Mouse (Mus musculus) midbrain, embryonic 15.5 days (tissue): Measurements from ENCODE around the gene Apoa5. TPM values are rescaled to one million over a fixed set of nuclear protein-coding genes. Genes with fewer than 3 reads are reported as not detected.

Experiments
- ATAC-seq: fragments of 200-750 bp; cut with Nextera tagmentation; replicated peaks from 2 replicates; pipeline ENCODE4 v1.8.0; 2017; ENCODE audit warnings: moderate TSS enrichment
- H3K27ac ChIP-seq: fragments of 300-500 bp; sonication (generic); 2 replicates; pipeline ENCODE4 v1.5.1; 2015; ENCODE audit warnings: mild to moderate bottlenecking, inconsistent platforms
- H3K27me3 ChIP-seq: fragments of 300-500 bp; sonication (generic); replicated peaks from 2 replicates; pipeline ENCODE4 v1.6.1; 2015; ENCODE audit warnings: inconsistent platforms
- H3K36me3 ChIP-seq: fragments of 300-500 bp; sonication (generic); replicated peaks from 2 replicates; pipeline ENCODE4 v1.6.1; 2015; ENCODE audit warnings: inconsistent platforms
- H3K4me1 ChIP-seq: fragments of 300-500 bp; sonication (generic); 2 replicates; pipeline ENCODE4 v1.6.1; 2015; ENCODE audit warnings: inconsistent platforms
- H3K4me2 ChIP-seq: fragments of 300-500 bp; sonication (generic); 2 replicates; pipeline ENCODE4 v1.6.1; 2015; ENCODE audit warnings: inconsistent platforms, mild to moderate bottlenecking, moderate library complexity
- H3K4me3 ChIP-seq: fragments of 300-500 bp; sonication (generic); 2 replicates; pipeline ENCODE4 v1.5.1; 2015; ENCODE audit warnings: mild to moderate bottlenecking, inconsistent platforms
- H3K9ac ChIP-seq: fragments of 300-500 bp; sonication (generic); 2 replicates; pipeline ENCODE4 v1.6.1; 2015; ENCODE audit warnings: mild to moderate bottlenecking, inconsistent platforms
- H3K9me3 ChIP-seq: fragments of 300-500 bp; sonication (generic); 2 replicates; pipeline ENCODE4 v1.6.1; 2016; ENCODE audit warnings: inconsistent platforms
- WGBS: fragments of 180-500 bp; shearing (Covaris S2); methylation state at CpG from one replicate; pipeline ENCODE4 v1.1.7; 2015; ENCODE audit warnings: mixed read lengths; 5-methylcytosine and 5-hydroxymethylcytosine counted together
- polyA plus RNA-seq: library from polyadenylated mRNA; unstranded; fragments of >200 nt; fragmentation: Nextera tagmentation; extraction: Ambion mirVana; gene quantifications from 2 replicates; pipeline ENCODE4 v1.2.1, GENCODE M21; 2015

Apoa5 gene
- polyA plus RNA-seq, 1 experiment from 2014 or later: not detected

GRCm38 (mm10) chr9:46240526-46241153 lies 27.8 kb upstream of the Apoa5 start, which contains the start of gene Apoa4:
Apoa4 (plus strand) TSS chr9:46240696.
- Histone ChIP-seq H3K4me2 (no peak within 1 kb of the TSS), H3K9me3 (no peaks in the 10 kb centered on the region), H3K4me1 (no peaks in the 10 kb centered on the region), H3K27ac (no peak within 1 kb of the TSS), H3K4me3 (no peak within 1 kb of the TSS), H3K9ac (no peak within 1 kb of the TSS), H3K27me3 (no peaks in the 10 kb centered on the region), H3K36me3 (no peaks in the 10 kb centered on the region)
- WGBS: 65% methylated on average over 7 of the region's 7 CpGs
- ATAC-seq: no peak

DNA sequence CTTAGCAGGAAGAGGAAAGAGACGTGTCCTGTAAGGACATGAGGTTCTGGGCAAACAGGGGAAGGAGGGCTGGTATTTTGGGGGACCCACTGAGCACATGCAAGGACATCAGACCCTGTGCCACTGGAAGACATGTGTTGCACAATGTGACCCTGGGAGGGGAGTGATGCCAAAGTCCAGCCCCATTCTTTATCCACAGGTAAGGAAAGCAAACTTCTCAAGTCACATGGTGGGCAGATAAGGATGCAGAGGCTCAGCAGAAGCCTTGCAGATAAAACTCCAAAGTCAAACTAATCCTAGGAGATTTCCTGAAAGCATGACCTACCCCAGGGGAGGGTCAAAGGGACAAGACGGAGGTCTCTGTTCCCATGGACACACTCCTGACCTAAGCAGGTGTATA lies 26.6 kb upstream of the Apoa5 start:
- no peak overlapping the region for H3K4me2 ChIP-seq
- no peaks in the 10 kb centered on the region for H3K9me3 ChIP-seq
- no peaks in the 10 kb centered on the region for H3K4me1 ChIP-seq
- no peaks in the 10 kb centered on the region for H3K27me3 ChIP-seq
- no peak for ATAC-seq
- 85% methylated on average over 2 of the region's 2 CpGs for WGBS
- no peak overlapping the region for H3K9ac ChIP-seq
- no peak overlapping the region for H3K4me3 ChIP-seq
- H3K36me3 ChIP-seq: no peaks in the 10 kb centered on the region
- H3K27ac ChIP-seq: no peak overlapping the region

GRCm38 (mm10) chr9:46243122-46243521 lies 25.3 kb upstream of the Apoa5 start:
- H3K27me3 ChIP-seq: no peaks in the 10 kb centered on the region
- no peak for ATAC-seq
- H3K4me1 ChIP-seq: no peaks in the 10 kb centered on the region
- no peak overlapping the region for H3K9ac ChIP-seq
- H3K9me3 ChIP-seq: no peaks in the 10 kb centered on the region
- H3K36me3 ChIP-seq: no peaks in the 10 kb centered on the region
- H3K27ac ChIP-seq: no peak overlapping the region
- no peak overlapping the region for H3K4me3 ChIP-seq
- 62% methylated on average over 4 of the region's 4 CpGs for WGBS
- no peak overlapping the region for H3K4me2 ChIP-seq

- no peak for ATAC-seq
- H3K9ac ChIP-seq: no peak overlapping the region
- WGBS: 59% methylated on average over 8 of the region's 8 CpGs
These were observed 24.8 kb upstream of the Apoa5 start for GRCm38 (mm10) chr9:46243584-46243983.

GRCm38 (mm10) chr9:46246752-46247324 lies 21.6 kb upstream of the Apoa5 start:
- peak; percentile 81; the same call in 1 of the 2 replicates for ATAC-seq
- Histone ChIP-seq H3K27me3 (no peaks in the 10 kb centered on the region), H3K9ac (no peak overlapping the region), H3K4me1 (no peaks in the 10 kb centered on the region), H3K36me3 (no peaks in the 10 kb centered on the region), H3K4me2 (no peak overlapping the region), H3K4me3 (no peak overlapping the region), H3K27ac (no peak overlapping the region), H3K9me3 (no peaks in the 10 kb centered on the region)
- WGBS: 29% methylated on average over 11 of the region's 11 CpGs

More at GRCm38 (mm10) chr9:46243584-46243983, 24.8 kb upstream of the Apoa5 start:
- no peak overlapping the region for H3K4me2 ChIP-seq
- H3K9me3 ChIP-seq: no peaks in the 10 kb centered on the region
- no peaks in the 10 kb centered on the region for H3K4me1 ChIP-seq
- no peak overlapping the region for H3K4me3 ChIP-seq
- no peaks in the 10 kb centered on the region for H3K36me3 ChIP-seq
- no peaks in the 10 kb centered on the region for H3K27me3 ChIP-seq
- no peak overlapping the region for H3K27ac ChIP-seq

DNA sequence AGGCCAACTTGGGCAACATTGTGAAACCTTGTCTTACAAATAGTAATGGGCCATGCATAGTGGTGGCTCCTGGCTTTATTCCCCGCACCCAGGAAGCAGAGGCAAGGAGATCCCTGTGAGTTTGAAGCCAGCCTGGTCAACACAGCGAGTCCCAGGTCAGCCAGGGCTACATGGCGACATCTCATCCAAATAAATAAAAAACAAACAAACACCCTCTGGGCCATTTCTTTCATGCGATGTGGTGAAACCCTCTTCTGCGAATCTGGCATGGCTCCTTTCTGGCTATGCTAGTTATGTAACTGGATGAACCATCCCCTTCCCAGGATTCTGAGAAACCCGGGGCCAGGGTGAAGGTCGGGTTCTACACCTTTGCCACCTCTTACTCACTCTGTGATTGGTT lies 12.3 kb upstream of the Apoa5 start:
- no peaks in the 10 kb centered on the region for H3K36me3 ChIP-seq
- H3K4me3 ChIP-seq: no peak overlapping the region
- H3K27ac ChIP-seq: no peak overlapping the region
- no peak overlapping the region for H3K4me2 ChIP-seq
- H3K4me1 ChIP-seq: no peaks in the 10 kb centered on the region
- no peak for ATAC-seq
- no peak overlapping the region for H3K9ac ChIP-seq
- H3K27me3 ChIP-seq: peaks cover 4% of the 10 kb centered on the region; the same call in 1 of the 2 replicates
- H3K9me3 ChIP-seq: no peaks in the 10 kb centered on the region
- 92% methylated on average over 7 of the region's 7 CpGs for WGBS

DNA sequence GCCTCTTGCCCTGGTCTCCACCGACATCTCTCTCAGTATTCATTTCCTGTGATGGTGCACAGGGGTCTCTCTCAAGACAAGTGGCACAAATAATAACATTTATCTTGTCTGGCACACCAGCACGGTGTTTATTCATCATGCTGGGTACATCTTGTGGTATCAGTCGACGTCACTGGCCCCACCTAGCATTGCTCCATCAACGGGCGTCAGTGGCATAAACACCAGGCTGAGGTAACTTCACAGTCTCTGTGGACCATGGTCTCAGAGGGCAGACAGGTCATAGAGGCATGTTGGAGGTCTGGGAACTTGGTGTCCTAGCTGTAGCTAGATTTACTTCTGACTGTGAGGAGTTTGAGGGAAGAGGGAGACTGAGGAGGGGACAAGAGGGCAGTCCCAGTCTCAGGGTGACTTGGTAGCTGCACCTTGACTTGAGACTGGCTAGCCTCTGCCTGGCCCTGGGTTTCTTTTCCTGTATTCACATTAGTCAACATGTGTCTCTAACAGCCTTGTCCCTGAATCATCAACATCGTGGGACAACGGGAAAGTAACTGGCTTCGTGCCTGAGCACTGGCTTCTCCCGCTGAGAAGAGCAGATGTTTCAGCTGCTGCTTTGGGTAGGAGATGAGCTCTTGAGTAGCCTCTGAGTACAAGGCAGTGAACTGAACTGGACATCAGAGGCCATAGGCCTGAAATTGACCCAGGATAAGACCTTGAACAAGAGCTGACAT lies 11.6 kb upstream of the Apoa5 start:
- Histone ChIP-seq H3K36me3 (no peaks in the 10 kb centered on the region), H3K27me3 (peaks cover 4% of the 10 kb centered on the region; the same call in 1 of the 2 replicates)

DNA sequence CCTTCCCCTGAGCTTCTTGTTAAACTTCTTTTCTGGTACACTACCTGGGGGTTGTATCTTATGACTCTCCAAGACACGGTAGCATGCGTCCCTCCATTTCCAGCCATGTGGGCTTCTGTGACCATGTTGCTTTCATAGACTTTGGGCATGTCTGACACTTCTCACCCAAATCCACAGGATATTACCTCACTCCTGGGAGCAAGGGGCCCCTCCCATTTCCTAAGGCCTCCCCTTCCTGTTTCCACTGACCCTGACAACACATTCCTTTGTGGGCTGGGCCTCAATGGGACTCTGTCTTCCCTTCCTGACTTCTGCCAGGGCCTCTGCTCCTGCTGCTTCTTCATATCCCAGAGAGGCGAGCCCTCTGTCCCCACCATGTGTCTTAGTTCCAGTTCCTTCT lies 10.9 kb upstream of the Apoa5 start:
- 86% methylated on average over 3 of the region's 3 CpGs for WGBS
- H3K4me3 ChIP-seq: no peak overlapping the region
- H3K27ac ChIP-seq: no peak overlapping the region
- no peaks in the 10 kb centered on the region for H3K36me3 ChIP-seq
- H3K27me3 ChIP-seq: peaks cover 4% of the 10 kb centered on the region; the same call in 1 of the 2 replicates
- no peaks in the 10 kb centered on the region for H3K4me1 ChIP-seq
- ATAC-seq: no peak
- H3K9me3 ChIP-seq: no peaks in the 10 kb centered on the region
- H3K9ac ChIP-seq: no peak overlapping the region
- no peak overlapping the region for H3K4me2 ChIP-seq

More for the DNA sequence above, 11.6 kb upstream of the Apoa5 start:
- H3K4me3 ChIP-seq: no peak overlapping the region
- no peaks in the 10 kb centered on the region for H3K4me1 ChIP-seq
- no peak overlapping the region for H3K4me2 ChIP-seq
- WGBS: 86% methylated on average over 10 of the region's 10 CpGs
- no peak for ATAC-seq
- no peaks in the 10 kb centered on the region for H3K9me3 ChIP-seq
- H3K27ac ChIP-seq: no peak overlapping the region
- H3K9ac ChIP-seq: no peak overlapping the region

- 89% methylated on average over 6 of the region's 6 CpGs for WGBS
- no peak overlapping the region for H3K4me2 ChIP-seq
- no peak overlapping the region for H3K4me3 ChIP-seq
- no peaks in the 10 kb centered on the region for H3K9me3 ChIP-seq
- no peak for ATAC-seq
- H3K9ac ChIP-seq: no peak overlapping the region
- peaks cover 4% of the 10 kb centered on the region; the same call in 1 of the 2 replicates for H3K27me3 ChIP-seq
- no peaks in the 10 kb centered on the region for H3K4me1 ChIP-seq
- no peak overlapping the region for H3K27ac ChIP-seq
- H3K36me3 ChIP-seq: no peaks in the 10 kb centered on the region
These were observed 9.3 kb upstream of the Apoa5 start for GRCm38 (mm10) chr9:46259111-46259510.

DNA sequence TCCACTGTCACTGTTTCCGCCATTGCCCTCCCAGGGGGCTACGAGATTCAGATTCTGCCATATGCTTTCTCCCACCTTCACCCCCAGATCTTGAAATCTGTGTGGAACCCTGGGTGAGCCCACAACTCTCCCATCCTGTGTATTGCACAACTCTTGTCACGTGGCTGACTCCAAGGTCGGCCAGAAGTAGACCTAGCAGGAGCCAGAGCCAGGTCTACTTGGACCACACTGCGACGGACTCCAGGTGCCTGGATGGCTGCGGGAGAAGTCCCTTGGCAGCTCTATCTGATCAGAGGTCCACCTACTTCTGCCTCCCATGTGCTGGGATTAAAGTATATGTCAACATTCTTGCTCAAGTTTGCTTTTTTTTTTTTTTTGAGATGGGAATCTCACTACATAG lies 7.3 kb upstream of the Apoa5 start:
- no peaks in the 10 kb centered on the region for H3K4me1 ChIP-seq
- H3K27me3 ChIP-seq: peaks cover 4% of the 10 kb centered on the region; the same call in 1 of the 2 replicates
- H3K27ac ChIP-seq: no peak overlapping the region
- H3K9ac ChIP-seq: no peak overlapping the region
- no peak overlapping the region for H3K4me3 ChIP-seq
- H3K9me3 ChIP-seq: no peaks in the 10 kb centered on the region
- H3K36me3 ChIP-seq: no peaks in the 10 kb centered on the region
- H3K4me2 ChIP-seq: no peak overlapping the region
- 94% methylated on average over 7 of the region's 7 CpGs for WGBS
- ATAC-seq: no peak

GRCm38 (mm10) chr9:46269125-46269524 lies 692 bp downstream of the Apoa5 start:
- Histone ChIP-seq H3K9ac (no peak overlapping the region), H3K4me3 (no peak overlapping the region), H3K4me2 (no peak overlapping the region), H3K36me3 (no peaks in the 10 kb centered on the region), H3K9me3 (no peaks in the 10 kb centered on the region), H3K27ac (no peak overlapping the region), H3K27me3 (peaks cover 21% of the 10 kb centered on the region), H3K4me1 (peaks cover 9% of the 10 kb centered on the region)
- no peak for ATAC-seq
- WGBS: 86% methylated on average over 5 of the region's 5 CpGs

GRCm38 (mm10) chr9:46270782-46271181 lies 2.3 kb downstream of the Apoa5 start:
- H3K9me3 ChIP-seq: no peaks in the 10 kb centered on the region
- H3K4me2 ChIP-seq: no peak overlapping the region
- H3K27me3 ChIP-seq: peaks cover 21% of the 10 kb centered on the region
- 91% methylated on average over 4 of the region's 4 CpGs for WGBS
- H3K36me3 ChIP-seq: peaks cover 3% of the 10 kb centered on the region; the same call in 1 of the 2 replicates
- H3K27ac ChIP-seq: no peak overlapping the region
- no peak overlapping the region for H3K4me3 ChIP-seq
- no peak overlapping the region for H3K9ac ChIP-seq
- H3K4me1 ChIP-seq: peaks cover 13% of the 10 kb centered on the region
- no peak for ATAC-seq
